Mouse (Mus musculus): ENCODE results near the gene Hc. TPM values are rescaled to one million over a fixed set of nuclear protein-coding genes. Genes with fewer than 3 reads are reported as not detected.

Gene Hc
- 2.1 TPM for polyA plus RNA-seq (2014; fragmentation: Illumina TruSeq; extraction: RNeasy Lipid Tissue Mini Kit (QIAGEN cat#74804); ENCODE audit: low read depth, low replicate concordance)

GRCm38 (mm10) chr2:35061338-35061737, at the start of gene Hc:
Hc (minus strand) TSS chr2:35061438.

GRCm38 (mm10) chr2:35109141-35109923, 48.1 kb upstream of the Hc start, which contains the start of gene Cntrl:
Cntrl (plus strand) TSS chr2:35109492.

GRCm38 (mm10) chr2:35101443-35101842, 40.2 kb upstream of the Hc start, which contains the start of gene AI182371:
AI182371 (minus strand) TSS chr2:35101543.

GRCm38 (mm10) chr2:34961481-34962036, 99.7 kb downstream of the Hc start, which contains the start of gene Traf1:
Traf1 (minus strand) TSS chr2:34961772.

Other genes with a start within 250 kb of the Hc start
- 28.6 TPM for gene Fbxw2, start 235.1 kb downstream of the Hc start, polyA plus RNA-seq (2014; fragmentation: Illumina TruSeq; extraction: RNeasy Lipid Tissue Mini Kit (QIAGEN cat#74804); ENCODE audit: low read depth, low replicate concordance)
- gene Gm34653, start 228.4 kb downstream of the Hc start, polyA plus RNA-seq (2014; fragmentation: Illumina TruSeq; extraction: RNeasy Lipid Tissue Mini Kit (QIAGEN cat#74804); ENCODE audit: low read depth, low replicate concordance) = 0.17 TPM
- gene Cutal, start 187.0 kb downstream of the Hc start, polyA plus RNA-seq (2014; fragmentation: Illumina TruSeq; extraction: RNeasy Lipid Tissue Mini Kit (QIAGEN cat#74804); ENCODE audit: low read depth, low replicate concordance) = 0.41 TPM
- 14.2 TPM for gene Psmd5, start 186.5 kb downstream of the Hc start, polyA plus RNA-seq (2014; fragmentation: Illumina TruSeq; extraction: RNeasy Lipid Tissue Mini Kit (QIAGEN cat#74804); ENCODE audit: low read depth, low replicate concordance)
- gene Phf19, start 147.4 kb downstream of the Hc start, polyA plus RNA-seq (2014; fragmentation: Illumina TruSeq; extraction: RNeasy Lipid Tissue Mini Kit (QIAGEN cat#74804); ENCODE audit: low read depth, low replicate concordance) = not detected
- 0.73 TPM for gene Traf1, start 99.7 kb downstream of the Hc start, polyA plus RNA-seq (2014; fragmentation: Illumina TruSeq; extraction: RNeasy Lipid Tissue Mini Kit (QIAGEN cat#74804); ENCODE audit: low read depth, low replicate concordance)
- gene AI182371, start 40.1 kb upstream of the Hc start, polyA plus RNA-seq (2014; fragmentation: Illumina TruSeq; extraction: RNeasy Lipid Tissue Mini Kit (QIAGEN cat#74804); ENCODE audit: low read depth, low replicate concordance) = 3.5 TPM
- gene Cntrl, start 48.1 kb upstream of the Hc start, polyA plus RNA-seq (2014; fragmentation: Illumina TruSeq; extraction: RNeasy Lipid Tissue Mini Kit (QIAGEN cat#74804); ENCODE audit: low read depth, low replicate concordance) = 78.9 TPM
- gene Rab14, start 139.7 kb upstream of the Hc start, polyA plus RNA-seq (2014; fragmentation: Illumina TruSeq; extraction: RNeasy Lipid Tissue Mini Kit (QIAGEN cat#74804); ENCODE audit: low read depth, low replicate concordance) = 96.7 TPM
- gene Gsn, start 194.9 kb upstream of the Hc start, polyA plus RNA-seq (2014; fragmentation: Illumina TruSeq; extraction: RNeasy Lipid Tissue Mini Kit (QIAGEN cat#74804); ENCODE audit: low read depth, low replicate concordance) = 3.4 TPM

Data from testis, adult 10 weeks (tissue).